Mouse (Mus musculus) hindbrain, embryonic 15.5 days (tissue): ENCODE results near the gene Hormad2. TPM values are rescaled to one million over a fixed set of nuclear protein-coding genes. Genes with fewer than 3 reads are reported as not detected.
A peak's percentile ranks its signal among the peaks of the same experiment; 100 is the strongest.

Experiments
- ATAC-seq: fragments of 200-750 bp; cut with Nextera tagmentation; 2 replicates; pipeline ENCODE4 v1.8.0; 2017; ENCODE audit warnings: low read depth, moderate number of reproducible peaks, moderate TSS enrichment; ENCODE audit not compliant: low FRiP score
- H3K27ac ChIP-seq: fragments of 300-500 bp; sonication (generic); replicated peaks from 2 replicates; pipeline ENCODE4 v1.5.1; 2015; ENCODE audit warnings: mild to moderate bottlenecking, inconsistent platforms
- H3K27me3 ChIP-seq: fragments of 300-500 bp; sonication (generic); 2 replicates; pipeline ENCODE4 v1.6.1; 2015; ENCODE audit warnings: control low read depth, inconsistent platforms
- H3K36me3 ChIP-seq: fragments of 300-500 bp; sonication (generic); 2 replicates; pipeline ENCODE4 v1.6.1; 2015; ENCODE audit warnings: control low read depth, inconsistent platforms
- H3K4me1 ChIP-seq: fragments of 300-500 bp; sonication (generic); replicated peaks from 2 replicates; pipeline ENCODE4 v1.6.1; 2015; ENCODE audit warnings: control low read depth, inconsistent platforms
- H3K4me2 ChIP-seq: fragments of 300-500 bp; sonication (generic); 2 replicates; pipeline ENCODE4 v1.6.1; 2015; ENCODE audit warnings: moderate library complexity, mild to moderate bottlenecking, inconsistent platforms
- H3K4me3 ChIP-seq: fragments of 300-500 bp; sonication (generic); 2 replicates; pipeline ENCODE4 v1.5.1; 2015; ENCODE audit warnings: mild to moderate bottlenecking, inconsistent platforms
- H3K9ac ChIP-seq: fragments of 300-500 bp; sonication (generic); 2 replicates; pipeline ENCODE4 v1.6.1; 2015; ENCODE audit warnings: inconsistent platforms
- H3K9me3 ChIP-seq: fragments of 300-500 bp; sonication (generic); 2 replicates; pipeline ENCODE4 v1.6.1; 2016; ENCODE audit warnings: control low read depth, inconsistent platforms
- WGBS: fragments of 180-500 bp; shearing (Covaris S2); methylation state at CpG from one replicate; pipeline ENCODE4 v1.1.7; 2015; 5-methylcytosine and 5-hydroxymethylcytosine counted together
- polyA plus RNA-seq: library from polyadenylated mRNA; unstranded; fragments of >200 nt; fragmentation: Nextera tagmentation; extraction: Ambion mirVana; gene quantifications from 2 replicates; pipeline ENCODE4 v1.2.1, GENCODE M21; 2015

Gene Hormad2
- not detected in 2 replicates for polyA plus RNA-seq

DNA sequence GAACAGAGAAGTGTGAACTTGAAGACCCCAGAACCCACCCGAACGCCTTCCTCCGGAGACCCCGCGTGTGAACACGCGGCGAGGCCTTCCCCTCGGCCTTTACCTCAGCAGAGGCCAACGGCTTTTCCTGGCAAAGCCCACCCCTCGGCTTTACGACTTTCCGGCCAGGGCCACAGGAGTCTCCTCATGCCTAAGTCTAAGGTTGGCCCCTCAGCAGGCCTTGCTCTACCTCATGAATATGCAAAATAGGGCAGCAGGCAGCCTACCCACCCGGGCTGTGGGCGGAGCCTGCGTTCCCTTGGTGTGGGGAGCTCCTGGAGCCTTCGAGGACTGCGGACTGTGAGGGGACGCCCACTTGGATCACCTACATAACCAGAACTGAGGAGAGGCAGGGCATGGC is at the start of gene Hormad2:
TSS of gene Hormad2 (minus strand) at position 128 of the 400 bp plus-strand sequence.
- ATAC-seq, result no peak
- H3K9ac ChIP-seq, result no peak within 1 kb of the TSS
- H3K27me3 ChIP-seq, result no peaks in the 10 kb centered on the region
- WGBS, result 49% methylated on average over 19 of the region's 19 CpGs
- no peak within 1 kb of the TSS for H3K27ac ChIP-seq
- no peaks in the 10 kb centered on the region for H3K9me3 ChIP-seq
- H3K36me3 ChIP-seq, result no peaks in the 10 kb centered on the region
- no peak within 1 kb of the TSS for H3K4me2 ChIP-seq
- no peaks in the 10 kb centered on the region for H3K4me1 ChIP-seq
- no peak within 1 kb of the TSS for H3K4me3 ChIP-seq

DNA sequence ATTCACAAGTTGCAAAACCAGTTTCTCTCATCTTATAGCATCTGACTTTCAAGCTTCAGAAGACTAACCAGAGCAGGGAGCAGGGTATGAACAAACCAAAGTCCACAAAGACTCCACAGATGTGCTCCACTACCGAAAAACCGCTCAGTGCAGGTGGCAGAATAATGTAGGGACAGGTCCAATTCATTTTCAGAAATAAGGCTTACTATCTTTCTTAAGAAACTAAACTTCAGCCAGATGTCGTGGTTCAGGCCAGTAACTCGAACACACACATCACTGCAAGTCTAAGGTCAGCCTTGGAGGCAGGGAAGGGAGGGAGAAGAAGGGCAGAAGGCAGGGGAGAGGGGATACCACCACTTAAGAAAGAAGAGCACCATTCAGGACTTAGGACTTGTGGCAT is 48.3 kb upstream of the Hormad2 start:
- H3K4me2 ChIP-seq, result no peak overlapping the region
- WGBS, result 98% methylated on average over 4 of the region's 4 CpGs
- no peaks in the 10 kb centered on the region for H3K4me1 ChIP-seq
- no peak for ATAC-seq
- no peak overlapping the region for H3K4me3 ChIP-seq
- H3K9ac ChIP-seq, result no peak overlapping the region
- H3K27me3 ChIP-seq, result no peaks in the 10 kb centered on the region
- H3K9me3 ChIP-seq, result no peaks in the 10 kb centered on the region
- peaks cover 76% of the 10 kb centered on the region for H3K36me3 ChIP-seq
- H3K27ac ChIP-seq, result no peak overlapping the region

- Histone ChIP-seq H3K9ac (no peak overlapping the region), H3K4me3 (no peak overlapping the region), H3K4me1 (no peaks in the 10 kb centered on the region), H3K27ac (no peak overlapping the region), H3K4me2 (no peak overlapping the region), H3K9me3 (no peaks in the 10 kb centered on the region), H3K27me3 (no peaks in the 10 kb centered on the region), H3K36me3 (peaks cover 80% of the 10 kb centered on the region)
- no peak for ATAC-seq
- 96% methylated on average over 2 of the region's 2 CpGs for WGBS
Observed at GRCm38 (mm10) chr11:4488798-4489197, 47.9 kb upstream of the Hormad2 start.

- H3K4me3 ChIP-seq, result no peak overlapping the region
- H3K4me1 ChIP-seq, result no peaks in the 10 kb centered on the region
- H3K36me3 ChIP-seq, result peaks cover 82% of the 10 kb centered on the region
- H3K4me2 ChIP-seq, result no peak overlapping the region
- 97% methylated on average over 13 of the region's 13 CpGs for WGBS
- no peak overlapping the region for H3K27ac ChIP-seq
- H3K9ac ChIP-seq, result no peak overlapping the region
- H3K9me3 ChIP-seq, result no peaks in the 10 kb centered on the region
- no peak for ATAC-seq
- no peaks in the 10 kb centered on the region for H3K27me3 ChIP-seq
Observed at GRCm38 (mm10) chr11:4488367-4488766, 47.5 kb upstream of the Hormad2 start.

DNA sequence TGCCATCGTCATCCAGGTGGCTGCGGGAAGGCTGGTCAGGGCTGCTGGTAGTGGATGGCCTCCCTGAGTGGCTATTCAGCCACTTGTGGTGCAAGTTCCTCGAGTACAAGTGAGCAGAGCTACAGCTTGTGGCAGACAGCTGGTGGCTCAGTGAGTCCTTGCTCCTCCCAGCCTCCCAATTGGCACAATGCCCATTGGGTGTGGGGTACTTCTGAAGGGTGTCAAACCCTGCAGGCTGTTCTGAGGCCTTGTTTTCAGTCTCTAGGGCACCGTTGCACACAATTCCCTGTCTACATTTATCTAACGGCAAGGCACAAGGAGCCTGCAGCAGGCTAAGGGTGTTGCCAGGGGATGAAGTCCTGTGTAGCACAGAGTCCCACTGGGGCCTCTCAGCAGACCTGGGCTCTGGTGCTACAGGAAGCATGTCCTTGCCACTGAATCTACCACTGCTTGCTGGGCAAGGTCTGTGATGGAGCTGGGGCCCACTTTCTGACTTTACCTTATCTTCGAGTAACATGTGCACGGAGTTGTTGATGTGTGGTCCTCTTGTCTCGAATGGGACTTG is 46.6 kb upstream of the Hormad2 start:
- ATAC-seq, result peak; percentile 65; the same call in 1 of the 2 replicates
- Histone ChIP-seq H3K9ac (no peak overlapping the region), H3K9me3 (no peaks in the 10 kb centered on the region), H3K4me2 (no peak overlapping the region), H3K27ac (no peak overlapping the region), H3K4me3 (no peak overlapping the region), H3K36me3 (peaks cover 83% of the 10 kb centered on the region), H3K4me1 (no peaks in the 10 kb centered on the region), H3K27me3 (no peaks in the 10 kb centered on the region)
- WGBS, result 78% methylated on average over 8 of the region's 8 CpGs

DNA sequence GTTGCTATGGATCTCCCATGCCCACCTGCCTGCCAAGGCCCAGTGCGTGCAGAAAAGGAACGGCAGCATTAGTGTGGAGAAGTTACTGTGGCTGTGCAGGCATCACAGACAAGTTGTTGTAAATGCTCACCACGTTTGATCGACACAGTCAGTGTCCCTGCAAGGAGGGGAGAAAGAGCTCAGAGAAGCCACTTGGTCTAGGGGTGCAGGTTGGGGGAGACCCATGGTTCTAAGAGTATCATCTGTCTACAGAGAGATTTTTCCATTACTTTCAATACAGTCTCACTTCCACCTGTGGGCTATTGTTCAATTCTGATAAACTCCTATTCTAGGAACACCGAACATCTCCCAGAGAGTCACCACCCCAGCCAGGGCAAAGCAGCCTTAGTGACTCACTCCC is 43.6 kb upstream of the Hormad2 start:
- ATAC-seq, result no peak
- H3K36me3 ChIP-seq, result peaks cover 87% of the 10 kb centered on the region

GRCm38 (mm10) chr11:4482641-4483040 is 41.7 kb upstream of the Hormad2 start:
- WGBS, result 85% methylated on average over 5 of the region's 5 CpGs
- H3K9me3 ChIP-seq, result no peaks in the 10 kb centered on the region
- no peak overlapping the region for H3K27ac ChIP-seq
- H3K4me3 ChIP-seq, result no peak overlapping the region
- H3K27me3 ChIP-seq, result no peaks in the 10 kb centered on the region
- ATAC-seq, result no peak
- no peak overlapping the region for H3K4me2 ChIP-seq
- H3K4me1 ChIP-seq, result no peaks in the 10 kb centered on the region
- peaks cover 76% of the 10 kb centered on the region for H3K36me3 ChIP-seq
- H3K9ac ChIP-seq, result no peak overlapping the region

More for the DNA sequence above, 43.6 kb upstream of the Hormad2 start:
- no peak overlapping the region for H3K27ac ChIP-seq
- H3K27me3 ChIP-seq, result no peaks in the 10 kb centered on the region
- no peaks in the 10 kb centered on the region for H3K4me1 ChIP-seq
- no peak overlapping the region for H3K4me3 ChIP-seq
- WGBS, result 95% methylated on average over 5 of the region's 5 CpGs
- no peaks in the 10 kb centered on the region for H3K9me3 ChIP-seq
- H3K4me2 ChIP-seq, result no peak overlapping the region
- no peak overlapping the region for H3K9ac ChIP-seq

- H3K9ac ChIP-seq, result no peak overlapping the region
- H3K27ac ChIP-seq, result no peak overlapping the region
- ATAC-seq, result no peak
- H3K4me2 ChIP-seq, result no peak overlapping the region
- no peak overlapping the region for H3K4me3 ChIP-seq
- 90% methylated on average over 4 of the region's 4 CpGs for WGBS
- peaks cover 9% of the 10 kb centered on the region; the same call in 1 of the 2 replicates for H3K4me1 ChIP-seq
- H3K9me3 ChIP-seq, result no peaks in the 10 kb centered on the region
- H3K36me3 ChIP-seq, result peaks cover 23% of the 10 kb centered on the region
- H3K27me3 ChIP-seq, result no peaks in the 10 kb centered on the region
Observed at GRCm38 (mm10) chr11:4476184-4476697, 35.3 kb upstream of the Hormad2 start.

DNA sequence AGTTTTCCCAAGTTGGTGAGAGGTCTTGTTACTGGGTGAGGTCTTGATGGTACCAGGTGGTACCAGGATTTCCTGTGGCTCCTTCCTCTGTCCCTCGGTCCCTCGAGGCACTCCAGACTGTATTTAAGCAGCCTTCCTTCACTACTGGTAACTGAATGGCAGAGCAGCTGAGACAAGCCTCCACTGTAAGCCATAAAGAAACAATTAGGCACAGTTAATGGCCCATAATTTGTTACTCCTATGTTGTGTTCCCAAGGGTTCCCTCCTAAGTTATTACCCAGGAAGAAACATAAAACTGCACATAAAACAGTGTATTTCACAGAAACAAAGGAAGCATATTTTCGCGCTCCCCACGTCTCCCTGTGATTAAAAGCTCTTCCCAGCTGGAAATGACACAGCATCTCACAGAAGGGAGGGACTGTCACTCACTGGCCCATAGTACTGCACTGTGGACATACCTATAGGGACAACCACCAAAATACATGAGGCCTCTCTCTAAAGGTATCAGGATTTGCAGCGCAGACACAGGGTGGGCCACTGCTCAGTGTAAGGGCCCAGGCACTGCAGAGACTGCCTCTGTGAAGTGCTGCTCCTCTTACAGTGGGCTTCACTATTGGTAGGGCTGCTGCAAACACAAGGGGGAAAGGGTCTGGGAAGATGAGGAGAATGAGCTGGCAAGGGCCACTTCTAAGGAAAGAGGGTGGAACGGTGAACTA is 31.7 kb upstream of the Hormad2 start:
- Histone ChIP-seq H3K4me2 (no peak overlapping the region), H3K9me3 (no peaks in the 10 kb centered on the region), H3K4me1 (peaks cover 9% of the 10 kb centered on the region; the same call in 1 of the 2 replicates), H3K27me3 (no peaks in the 10 kb centered on the region), H3K4me3 (no peak overlapping the region), H3K27ac (peak overlapping the region; percentile 7; the same call in 1 of the 2 replicates), H3K9ac (no peak overlapping the region), H3K36me3 (no peaks in the 10 kb centered on the region; the same call in 1 of the 2 replicates)
- ATAC-seq, result peak; percentile 68; the same call in 1 of the 2 replicates
- 49% methylated on average over 7 of the region's 7 CpGs for WGBS

DNA sequence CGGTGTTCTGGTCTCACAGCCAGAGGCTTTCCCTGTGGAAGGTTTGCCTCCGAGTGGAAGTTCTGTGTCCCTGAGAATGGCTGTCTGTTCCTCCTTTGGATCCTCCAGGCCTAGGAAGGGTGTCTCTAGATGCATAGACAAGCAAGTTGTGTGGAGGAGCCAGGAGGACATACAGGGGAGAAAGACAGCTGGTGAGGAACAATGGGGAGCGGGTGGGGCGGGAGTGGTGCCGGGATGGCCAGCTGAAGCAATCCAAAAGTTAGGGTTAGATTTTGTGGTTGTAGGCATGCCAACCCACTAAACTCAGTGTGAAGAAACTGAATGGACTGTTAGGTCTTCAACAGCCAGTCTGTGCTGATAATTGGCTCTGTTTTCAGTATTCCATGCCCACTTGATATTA is 30.8 kb upstream of the Hormad2 start:
- WGBS, result 73% methylated on average over 5 of the region's 5 CpGs
- no peak overlapping the region for H3K9ac ChIP-seq
- no peak overlapping the region for H3K4me3 ChIP-seq
- H3K4me1 ChIP-seq, result peaks cover 9% of the 10 kb centered on the region; the same call in 1 of the 2 replicates
- ATAC-seq, result no peak
- H3K4me2 ChIP-seq, result no peak overlapping the region
- H3K9me3 ChIP-seq, result no peaks in the 10 kb centered on the region
- no peaks in the 10 kb centered on the region for H3K27me3 ChIP-seq
- no peaks in the 10 kb centered on the region for H3K36me3 ChIP-seq
- H3K27ac ChIP-seq, result peak overlapping the region; percentile 7; the same call in 1 of the 2 replicates

- no peaks in the 10 kb centered on the region for H3K36me3 ChIP-seq
- H3K4me1 ChIP-seq, result peaks cover 9% of the 10 kb centered on the region; the same call in 1 of the 2 replicates
- no peak overlapping the region for H3K4me2 ChIP-seq
- no peaks in the 10 kb centered on the region for H3K27me3 ChIP-seq
- H3K9me3 ChIP-seq, result no peaks in the 10 kb centered on the region
- ATAC-seq, result no peak
- H3K27ac ChIP-seq, result no peak overlapping the region
- no peak overlapping the region for H3K4me3 ChIP-seq
- H3K9ac ChIP-seq, result no peak overlapping the region
Observed at GRCm38 (mm10) chr11:4471251-4471650, 30.3 kb upstream of the Hormad2 start.

DNA sequence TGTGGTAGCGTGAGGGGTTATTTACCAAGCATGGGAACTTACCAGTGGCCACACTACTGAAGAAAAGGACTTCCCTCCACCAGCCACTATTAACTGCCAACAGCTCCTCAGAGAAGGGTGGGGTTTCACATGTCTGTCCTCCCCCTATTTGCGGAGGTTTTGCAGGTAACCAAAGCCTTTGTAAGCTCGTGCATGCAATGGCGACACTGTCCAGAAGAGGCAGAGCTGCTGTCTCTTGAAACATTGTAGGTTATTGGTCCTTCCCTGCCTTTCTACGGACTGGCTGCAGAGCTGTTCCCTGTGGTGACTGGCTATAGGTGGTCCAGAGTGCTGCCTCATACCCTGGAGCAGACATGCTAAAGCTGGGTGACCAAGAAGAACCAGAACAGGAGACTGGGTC is 28.2 kb upstream of the Hormad2 start:
- H3K36me3 ChIP-seq, result no peaks in the 10 kb centered on the region
- no peak overlapping the region for H3K4me2 ChIP-seq
- WGBS, result 60% methylated on average over 5 of the region's 5 CpGs
- H3K27ac ChIP-seq, result no peak overlapping the region
- no peaks in the 10 kb centered on the region for H3K27me3 ChIP-seq
- H3K4me3 ChIP-seq, result no peak overlapping the region
- no peak for ATAC-seq
- peaks cover 9% of the 10 kb centered on the region; the same call in 1 of the 2 replicates for H3K4me1 ChIP-seq
- H3K9ac ChIP-seq, result no peak overlapping the region
- no peaks in the 10 kb centered on the region for H3K9me3 ChIP-seq
